Mouse (Mus musculus): ENCODE data around the gene Neurl1a.
"Not testable (repeated sequence)": the region's sequence is repeated elsewhere in the genome, so short reads cannot be mapped to it uniquely, and the experiment has no call there.

The Neurl1a gene

GRCm38 (mm10) chr19:47178431-47179271 is at the start of gene Neurl1a:
Gene Neurl1a (plus strand): TSS chr19:47178820.
- DNase-seq: peak; percentile 45

GRCm38 (mm10) chr19:47128835-47129234 is 49.8 kb upstream of the Neurl1a start:
- no peak for DNase-seq

- no peak for DNase-seq
These were observed 48.0 kb upstream of the Neurl1a start for GRCm38 (mm10) chr19:47130551-47131125.

GRCm38 (mm10) chr19:47133161-47133560 is 45.5 kb upstream of the Neurl1a start:
- DNase-seq: peak; percentile 46

- no peak for DNase-seq
These were observed 43.1 kb upstream of the Neurl1a start for GRCm38 (mm10) chr19:47135568-47135967.

GRCm38 (mm10) chr19:47136170-47136569 is 42.5 kb upstream of the Neurl1a start:
- DNase-seq: no peak

GRCm38 (mm10) chr19:47137051-47137581 is 41.5 kb upstream of the Neurl1a start:
- DNase-seq: peak; percentile 80

- peak; percentile 64 for DNase-seq
These were observed 40.7 kb upstream of the Neurl1a start, which contains the start of gene Calhm2 for GRCm38 (mm10) chr19:47137771-47138421. Gene Calhm2 (minus strand): TSS chr19:47138294.

GRCm38 (mm10) chr19:47139611-47140010 is 39.0 kb upstream of the Neurl1a start:
- DNase-seq: not testable (repeated sequence)

GRCm38 (mm10) chr19:47142438-47142837 is 36.2 kb upstream of the Neurl1a start:
- no peak for DNase-seq

GRCm38 (mm10) chr19:47144154-47144553 is 34.5 kb upstream of the Neurl1a start, which contains the start of gene Calhm1:
Gene Calhm1 (minus strand): TSS chr19:47144254.
- DNase-seq: no peak

- no peak for DNase-seq
These were observed 30.3 kb upstream of the Neurl1a start for GRCm38 (mm10) chr19:47148267-47148847.

GRCm38 (mm10) chr19:47149854-47150253 is 28.8 kb upstream of the Neurl1a start:
- peak; percentile 42 for DNase-seq

- no peak for DNase-seq
These were observed 27.1 kb upstream of the Neurl1a start for GRCm38 (mm10) chr19:47151332-47152061.

- no peak for DNase-seq
These were observed 26.6 kb upstream of the Neurl1a start for GRCm38 (mm10) chr19:47152062-47152369.

GRCm38 (mm10) chr19:47153767-47154166 is 24.9 kb upstream of the Neurl1a start:
- DNase-seq: no peak

GRCm38 (mm10) chr19:47157664-47158063 is 21.0 kb upstream of the Neurl1a start, which contains the start of gene Calhm3:
Gene Calhm3 (minus strand): TSS chr19:47157764.
- DNase-seq: no peak

GRCm38 (mm10) chr19:47161669-47162068 is 17.0 kb upstream of the Neurl1a start:
- no peak for DNase-seq

- DNase-seq: no peak
These were observed 15.4 kb upstream of the Neurl1a start for GRCm38 (mm10) chr19:47163176-47163744.

- no peak for DNase-seq
These were observed 11.9 kb upstream of the Neurl1a start for GRCm38 (mm10) chr19:47166758-47167157.

- no peak for DNase-seq
These were observed 10.9 kb upstream of the Neurl1a start for GRCm38 (mm10) chr19:47167617-47168214.

Data from lung, postnatal 36 days (tissue).